Mouse (Mus musculus) left cerebral cortex, adult 2 months (tissue): ENCODE results near the gene Ddx47. TPM values are rescaled to one million over a fixed set of nuclear protein-coding genes. Genes with fewer than 3 reads are reported as not detected.

Source experiments
- DNase-seq, 2 experiments: peaks; one replicate each; pipeline ENCODE4 v3.0.0; 2021 to 2022; ENCODE audit warnings: low spot score in 2 of 2, mixed read lengths in 1 of 2; ENCODE audit errors: extremely low spot score in 1 of 2
- H3K27ac ChIP-seq: fragments of 200-600 bp; 2 replicates; pipeline ENCODE4 v1.8.1; 2022
- H3K4me3 ChIP-seq: fragments of 200-600 bp; 2 replicates; pipeline ENCODE4 v1.8.1; 2022
- CTCF ChIP-seq: fragments of 200-600 bp; IDR thresholded peaks from 2 replicates; pipeline ENCODE4 v1.8.1; 2022; ENCODE audit warnings: antibody characterized with exemption, mild to moderate bottlenecking, moderate library complexity
- intact Hi-C: fragments of 180-260 bp; cut with DNase I; formaldehyde crosslinking; loops from one replicate; pipeline ENCODE4 v1.15.1; 2025
- total RNA-seq, 2 experiments: library from RNA; stranded (reverse); gene quantifications; 2 replicates each; pipeline ENCODE4 v1.2.3; 2021

The Ddx47 gene
- total RNA-seq, 2 experiments from 2014 or later = 61.0 to 62.0 TPM

GRCm38 (mm10) chr6:135011734-135012116, 313 bp downstream of the Ddx47 start:
- intact Hi-C loops = loop anchor here (1.0 to 10.0 kb wide), 3 partner anchors 28 to 1813 kb away; partner anchors contain the start of genes BC049715 and Wbp11
- peak overlapping the region; percentile 82 for H3K4me3 ChIP-seq
- no peak for DNase-seq
- H3K27ac ChIP-seq = peak overlapping the region; percentile 83
- no peak for TF ChIP-seq CTCF

DNA sequence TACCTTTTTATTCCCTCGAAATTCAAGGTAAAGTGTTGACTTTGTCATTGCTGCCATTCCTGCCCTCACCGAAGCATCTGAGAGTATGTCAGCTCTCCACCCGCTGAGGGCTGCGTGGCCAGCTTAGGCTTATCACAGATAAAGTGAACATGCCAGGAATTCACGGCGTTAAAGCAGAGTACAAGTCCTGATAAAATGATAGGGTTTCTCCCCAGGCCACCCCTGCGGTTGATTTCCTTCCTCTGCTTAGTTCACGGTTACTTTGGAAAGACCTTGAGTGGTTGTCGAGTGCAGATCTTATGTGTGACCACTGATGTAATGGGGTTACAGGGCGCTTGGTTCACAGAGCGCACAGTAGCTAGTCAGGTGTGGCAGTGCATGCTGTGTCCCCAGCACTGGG, 5.8 kb downstream of the Ddx47 start:
- TF ChIP-seq CTCF = no peak
- no peak for DNase-seq
- Histone ChIP-seq H3K27ac (no peak overlapping the region), H3K4me3 (no peak overlapping the region)
- intact Hi-C loops = loop anchor here (10.0 kb wide), 1 partner anchor 1808 kb away; the partner anchor contains the start of genes BC049715 and Wbp11

- intact Hi-C loops = loop anchor here (10.0 kb wide), 1 partner anchor 1805 kb away; the partner anchor contains the start of genes BC049715 and Wbp11
- no peak for DNase-seq
- no peak overlapping the region for H3K27ac ChIP-seq
- H3K4me3 ChIP-seq = no peak overlapping the region
- no peak for TF ChIP-seq CTCF
Measured at GRCm38 (mm10) chr6:135019564-135019963, 8.2 kb downstream of the Ddx47 start.

GRCm38 (mm10) chr6:135021633-135022032, 10.2 kb downstream of the Ddx47 start:
- DNase-seq = no peak
- TF ChIP-seq CTCF = no peak
- H3K27ac ChIP-seq = no peak overlapping the region
- intact Hi-C loops = no loop called here
- H3K4me3 ChIP-seq = no peak overlapping the region

GRCm38 (mm10) chr6:135023379-135023778, 12.0 kb downstream of the Ddx47 start:
- intact Hi-C loops = no loop called here
- Histone ChIP-seq H3K4me3 (no peak overlapping the region), H3K27ac (no peak overlapping the region)
- DNase-seq = no peak
- no peak for TF ChIP-seq CTCF

DNA sequence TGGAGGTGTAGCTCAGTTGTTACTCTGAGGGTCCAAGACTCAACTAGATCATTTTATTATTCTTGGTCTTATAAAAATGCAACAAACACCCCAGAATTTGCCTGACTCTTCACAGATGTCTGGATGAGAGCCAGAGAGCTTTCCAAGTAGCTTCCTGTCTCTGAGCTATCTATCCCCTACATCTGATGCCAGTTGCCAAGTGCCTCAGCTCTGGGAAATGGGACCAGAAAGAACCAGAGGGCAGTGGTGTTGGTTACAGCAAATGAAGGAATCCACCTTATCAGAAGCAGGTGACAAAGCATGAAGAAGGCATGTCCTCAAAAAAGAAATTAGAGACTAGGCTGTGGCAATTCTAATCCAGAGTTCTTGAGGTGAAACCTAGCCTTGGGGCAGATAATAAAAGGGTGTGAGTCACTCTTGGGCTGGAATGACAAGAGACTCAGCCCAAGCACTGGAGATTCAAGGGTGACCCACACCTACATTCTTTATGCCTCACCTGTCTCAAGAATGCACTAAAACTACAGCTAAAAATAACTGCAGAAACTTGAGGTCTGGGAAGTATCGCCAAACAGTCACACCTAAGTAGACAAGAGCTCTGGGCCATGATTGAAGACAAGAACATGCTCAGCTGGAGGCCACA, 13.5 kb downstream of the Ddx47 start:
- Histone ChIP-seq H3K4me3 (no peak overlapping the region), H3K27ac (no peak overlapping the region)
- no peak for TF ChIP-seq CTCF
- intact Hi-C loops = loop anchor here (5.0 kb wide), 1 partner anchor 57 kb away; no protein-coding TSS in a partner anchor
- no peak for DNase-seq

DNA sequence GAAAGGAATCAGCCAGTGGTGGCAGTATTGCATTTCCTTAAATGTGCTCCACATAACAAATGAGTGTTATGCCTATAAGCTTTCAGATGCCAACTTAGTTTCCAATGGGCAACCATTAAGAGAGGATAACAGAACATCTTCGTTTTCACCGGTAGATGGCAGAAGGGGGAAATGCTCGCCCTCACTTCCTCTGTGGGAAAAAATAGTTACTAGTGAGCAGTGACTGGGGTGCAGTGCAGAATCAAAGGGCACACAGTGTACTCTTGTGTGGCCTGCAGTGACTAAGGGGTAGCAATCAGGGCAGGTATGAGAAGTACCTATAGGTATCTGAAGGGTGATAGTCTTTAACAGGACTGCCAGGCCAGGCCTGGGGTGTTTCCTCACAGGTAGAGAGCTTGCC, 14.8 kb downstream of the Ddx47 start:
- intact Hi-C loops = loop anchor here (2.0 to 5.0 kb wide), 2 partner anchors 56 to 119 kb away; no protein-coding TSS in a partner anchor
- DNase-seq = peak in 1 of 2 experiments; percentile 26
- Histone ChIP-seq H3K27ac (no peak overlapping the region), H3K4me3 (no peak overlapping the region)
- peak; percentile 65 for TF ChIP-seq CTCF

GRCm38 (mm10) chr6:135026755-135027154, 15.3 kb downstream of the Ddx47 start:
- intact Hi-C loops = loop anchor here (2.0 to 5.0 kb wide), 2 partner anchors 56 to 118 kb away; no protein-coding TSS in a partner anchor
- Histone ChIP-seq H3K27ac (no peak overlapping the region), H3K4me3 (no peak overlapping the region)
- no peak for TF ChIP-seq CTCF
- DNase-seq = no peak

DNA sequence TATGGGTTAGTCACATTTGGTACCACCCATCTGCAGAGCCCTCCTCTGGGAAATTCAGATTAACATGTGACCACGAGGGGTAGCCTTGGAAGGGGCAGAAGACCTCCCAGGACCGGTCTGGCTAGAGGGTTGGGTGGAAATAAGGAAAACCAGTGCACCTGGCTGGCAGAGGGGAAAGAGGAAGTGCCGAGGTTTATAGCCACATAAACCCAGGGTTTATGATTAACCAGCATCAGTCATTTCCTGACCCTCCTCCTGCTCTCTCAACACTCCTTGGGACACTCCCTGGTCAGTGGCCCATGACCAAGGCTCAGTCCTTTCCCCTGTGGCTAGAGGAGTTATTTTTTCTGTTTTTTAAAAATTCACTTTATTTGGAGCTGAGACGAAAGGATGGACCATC, 17.8 kb downstream of the Ddx47 start:
- Histone ChIP-seq H3K27ac (no peak overlapping the region), H3K4me3 (no peak overlapping the region)
- intact Hi-C loops = loop anchor here (5.0 kb wide), 1 partner anchor 53 kb away; no protein-coding TSS in a partner anchor
- DNase-seq = no peak
- TF ChIP-seq CTCF = no peak

DNA sequence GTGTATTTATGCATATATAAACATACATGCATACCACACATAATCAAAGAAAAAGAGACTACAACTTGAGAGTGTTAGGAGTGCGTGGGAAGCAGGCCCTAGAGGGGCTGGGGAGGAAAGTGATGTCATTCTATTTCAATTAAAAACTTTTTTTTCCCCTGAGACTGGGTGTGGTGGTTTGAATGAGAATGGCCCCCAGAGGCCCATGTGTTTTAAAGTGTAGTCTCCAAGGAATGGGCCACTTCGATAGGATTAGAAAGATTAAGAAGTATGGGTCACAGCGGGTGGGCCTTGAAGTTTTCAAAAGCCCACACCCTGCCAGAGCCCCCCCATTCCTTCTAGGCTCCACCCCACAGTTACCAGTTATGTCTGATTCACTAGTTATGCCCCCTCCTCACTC, 27.3 kb downstream of the Ddx47 start:
- intact Hi-C loops = no loop called here
- no peak for DNase-seq
- no peak for TF ChIP-seq CTCF
- no peak overlapping the region for H3K27ac ChIP-seq
- no peak overlapping the region for H3K4me3 ChIP-seq

DNA sequence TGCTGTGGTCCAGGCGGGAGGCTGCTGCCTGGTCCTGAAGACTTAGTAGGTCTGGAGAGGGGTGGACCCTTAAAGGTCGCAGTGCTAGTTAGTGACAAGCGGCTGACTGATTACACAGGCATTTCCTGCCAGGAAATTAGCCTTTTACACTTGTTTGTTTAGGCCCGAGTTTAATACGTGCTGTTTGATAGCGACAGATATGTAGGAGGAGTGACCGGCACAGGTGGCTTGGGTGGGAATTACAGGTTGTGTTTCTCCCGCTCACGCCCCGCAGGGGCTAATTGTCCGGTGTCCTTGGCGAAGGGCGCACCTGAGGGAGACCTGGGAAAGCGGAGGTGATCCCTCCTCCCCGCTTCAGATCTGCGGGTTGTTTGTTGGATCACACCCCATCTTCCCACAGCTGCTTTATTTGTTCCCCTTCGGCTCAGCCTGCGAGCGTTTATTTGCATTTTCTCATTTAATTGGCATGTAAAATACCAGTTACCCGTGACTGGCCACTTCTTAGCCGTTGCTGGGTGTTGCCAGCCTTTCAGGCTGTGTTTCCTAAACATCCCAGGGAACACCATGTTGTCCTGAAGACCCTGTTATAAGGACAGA, 29.0 kb downstream of the Ddx47 start:
- DNase-seq = no peak
- Histone ChIP-seq H3K4me3 (no peak overlapping the region), H3K27ac (no peak overlapping the region)
- TF ChIP-seq CTCF = no peak
- intact Hi-C loops = no loop called here

DNA sequence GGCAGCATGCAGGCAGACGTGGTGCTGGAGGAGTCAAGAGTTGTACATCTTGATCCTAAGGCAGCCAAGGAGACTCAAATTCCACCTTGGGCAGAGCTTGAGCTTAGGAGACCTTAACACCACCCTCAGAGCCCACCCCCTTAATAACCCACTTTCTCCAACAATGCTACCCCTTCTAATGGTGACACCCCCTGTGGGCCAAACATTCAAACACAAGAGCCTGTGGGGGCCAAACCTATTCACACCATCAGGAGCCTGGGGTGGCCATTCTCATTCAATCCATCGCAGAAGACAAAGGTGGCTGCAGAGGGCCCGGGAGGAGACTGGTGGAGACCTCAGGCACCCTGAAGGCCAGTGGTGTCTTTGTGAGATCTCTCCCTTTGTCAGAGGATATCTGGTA, 30.5 kb downstream of the Ddx47 start:
- no peak for DNase-seq
- Histone ChIP-seq H3K27ac (no peak overlapping the region), H3K4me3 (no peak overlapping the region)
- no peak for TF ChIP-seq CTCF
- intact Hi-C loops = no loop called here
